Mouse (Mus musculus) adipocyte (in vitro differentiated cells): ENCODE results near the gene Ace.
"Not testable (repeated sequence)": the region's sequence is repeated elsewhere in the genome, so short reads cannot be mapped to it uniquely, and the experiment has no call there.

Experiments
- DNase-seq: peaks from one replicate; pipeline ENCODE4 v3.0.0-alpha.2; 2016; ENCODE audit warnings: low spot score

The Ace gene

DNA sequence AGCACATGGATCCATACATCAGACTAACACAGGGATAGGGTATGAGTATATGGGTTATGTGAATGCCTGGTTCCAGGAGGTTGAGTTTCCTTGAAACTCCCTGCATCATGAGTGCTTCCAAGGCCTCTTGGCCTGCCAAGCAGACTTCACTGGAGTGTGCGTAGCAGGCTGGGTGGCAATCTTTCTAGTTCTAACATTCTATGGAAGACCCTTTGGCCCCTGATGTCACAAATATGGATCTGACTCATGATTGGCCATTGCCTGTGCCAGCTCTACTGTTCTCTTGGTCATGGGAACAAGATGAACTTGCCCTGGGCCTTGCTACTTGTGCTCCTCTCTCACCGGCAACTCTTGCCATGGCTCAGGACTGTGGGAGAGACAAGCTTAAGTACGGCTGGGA lies 26.6 kb downstream of the Ace start, which contains the start of gene Ace3:
Ace3 (plus strand) TSS at position 301 of the 400 bp plus-strand sequence.
- no peak for DNase-seq

GRCm38 (mm10) chr11:106000062-106000461 lies 32.3 kb downstream of the Ace start:
- DNase-seq: no peak

DNA sequence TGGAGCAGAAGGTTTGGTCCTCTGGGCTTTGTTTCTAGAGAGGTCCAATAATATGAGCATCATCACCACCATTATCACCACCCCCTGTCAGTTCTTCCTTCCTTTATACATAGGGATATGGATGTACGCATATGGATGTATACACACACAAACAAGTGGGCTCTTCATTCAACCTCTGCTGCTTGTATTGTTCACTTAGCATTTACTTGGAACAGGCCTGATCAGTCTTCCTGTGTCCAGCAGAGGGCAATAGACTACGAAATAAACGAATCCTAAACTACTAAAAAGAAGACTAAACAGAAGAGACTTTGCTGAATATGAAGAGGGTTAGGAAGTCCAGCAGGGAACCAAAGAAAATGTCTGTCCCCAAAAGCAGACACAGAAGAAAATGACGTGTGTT lies 34.0 kb downstream of the Ace start:
- peak; percentile 71 for DNase-seq

GRCm38 (mm10) chr11:106004576-106004975 lies 36.8 kb downstream of the Ace start:
- peak; percentile 55 for DNase-seq

DNA sequence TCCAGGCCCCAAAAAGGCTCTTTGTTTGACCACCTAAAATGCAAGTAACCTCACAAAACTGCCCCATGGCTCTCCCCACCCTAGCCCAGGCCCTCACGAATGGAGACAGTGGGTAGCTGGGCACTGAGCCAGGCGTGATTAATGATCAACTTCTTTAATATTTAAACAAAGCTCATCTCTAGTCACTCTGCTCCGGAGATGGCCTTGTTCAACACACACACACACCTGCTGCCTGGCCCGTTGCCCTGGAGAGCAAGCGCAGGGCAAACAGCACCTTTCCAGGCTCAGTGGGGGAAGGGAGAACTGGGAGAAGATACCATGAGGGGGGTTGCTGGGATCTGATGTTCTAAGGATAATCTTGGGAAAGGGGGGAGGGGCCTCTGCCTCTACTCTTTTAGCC lies 38.2 kb downstream of the Ace start:
- DNase-seq: no peak

DNA sequence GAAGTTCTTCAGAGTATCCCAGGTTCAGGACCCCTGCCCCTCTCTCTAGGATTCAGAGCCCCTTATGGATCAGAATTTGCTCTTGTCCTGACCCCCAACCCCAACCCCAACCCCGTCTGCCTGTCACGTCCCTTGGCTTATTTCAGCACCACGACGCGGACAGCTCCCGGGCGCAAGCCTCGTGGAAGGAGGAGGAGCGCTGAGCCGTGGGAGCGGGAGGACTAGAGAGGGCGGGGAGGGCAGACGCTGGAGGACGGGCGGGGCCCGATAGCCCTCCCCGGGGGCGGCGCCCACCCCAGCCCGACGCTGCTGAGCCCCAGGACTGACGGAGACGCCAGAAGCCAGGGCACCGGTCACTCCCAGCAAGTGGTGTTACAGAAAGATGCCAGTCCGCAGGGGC lies 40.1 kb downstream of the Ace start, which contains the start of gene Kcnh6:
Kcnh6 (plus strand) TSS at position 304 of the 400 bp plus-strand sequence.
- DNase-seq: peak; percentile 80

DNA sequence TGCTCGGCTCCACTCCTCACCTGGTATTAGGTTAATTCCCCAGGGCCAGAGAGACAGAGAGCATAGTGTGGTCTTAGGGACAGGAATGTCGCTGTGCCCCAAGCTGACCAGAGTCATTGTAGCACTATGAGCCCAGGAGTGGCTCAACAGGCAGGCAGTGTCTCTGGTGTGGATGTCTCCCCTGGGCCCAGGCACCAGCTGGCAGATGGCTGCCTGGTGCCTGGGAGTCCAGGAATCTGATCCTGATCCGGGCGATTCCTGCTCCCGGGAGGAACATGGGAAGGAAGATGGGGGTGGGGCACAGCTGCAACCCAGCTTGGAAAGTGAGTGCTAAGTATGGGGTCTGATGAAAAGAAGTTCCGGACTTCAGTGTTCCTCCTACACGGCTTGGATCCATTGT lies 45.0 kb downstream of the Ace start:
- no peak for DNase-seq

- peak; percentile 86 for DNase-seq
Observed at GRCm38 (mm10) chr11:106013556-106014225, 45.9 kb downstream of the Ace start.

DNA sequence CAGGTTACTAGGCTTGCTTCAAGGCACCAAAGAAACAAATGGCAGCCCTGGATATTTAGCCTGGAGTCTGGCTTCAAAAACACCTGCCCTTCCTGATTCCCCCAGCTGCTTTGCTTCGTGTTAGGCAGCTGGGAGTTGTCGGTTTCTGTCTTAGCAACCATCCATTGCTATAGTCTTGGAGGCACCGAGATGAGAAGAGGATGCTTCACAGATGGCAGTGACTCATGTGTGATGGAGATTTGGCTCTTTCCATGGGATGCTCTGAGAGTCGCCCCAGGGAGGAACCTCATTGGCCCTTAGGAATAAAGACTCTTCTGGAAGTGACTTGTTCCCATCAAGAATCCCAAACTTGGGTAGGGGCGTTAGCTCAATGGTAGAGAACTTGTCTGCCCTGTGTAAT lies 48.7 kb downstream of the Ace start:
- DNase-seq: no peak

DNA sequence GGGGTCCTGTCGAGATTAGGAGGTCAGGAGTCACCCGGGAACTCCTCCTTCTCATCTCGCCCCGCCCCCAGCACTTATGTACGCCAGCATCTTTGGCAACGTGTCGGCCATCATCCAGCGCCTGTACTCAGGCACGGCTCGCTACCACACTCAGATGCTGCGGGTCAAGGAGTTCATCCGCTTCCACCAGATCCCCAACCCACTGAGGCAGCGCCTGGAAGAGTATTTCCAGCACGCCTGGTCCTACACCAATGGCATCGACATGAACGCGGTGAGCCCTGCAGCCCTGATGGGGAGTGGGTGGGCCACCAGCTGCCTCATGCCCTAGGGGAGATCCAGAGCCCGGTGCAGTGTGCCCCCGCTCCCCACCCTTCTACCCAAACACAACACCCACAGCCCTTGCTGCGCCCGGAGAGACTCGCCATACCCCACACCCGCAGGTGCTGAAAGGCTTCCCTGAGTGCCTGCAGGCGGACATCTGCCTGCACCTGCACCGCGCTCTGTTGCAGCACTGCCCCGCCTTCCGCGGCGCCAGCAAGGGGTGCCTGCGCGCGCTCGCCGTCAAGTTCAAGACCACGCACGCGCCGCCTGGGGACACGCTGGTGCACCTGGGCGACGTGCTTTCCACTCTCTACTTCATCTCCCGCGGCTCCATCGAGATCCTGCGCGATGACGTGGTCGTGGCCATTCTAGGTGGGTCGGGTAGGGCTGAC lies 52.5 kb downstream of the Ace start:
- DNase-seq: no peak

DNA sequence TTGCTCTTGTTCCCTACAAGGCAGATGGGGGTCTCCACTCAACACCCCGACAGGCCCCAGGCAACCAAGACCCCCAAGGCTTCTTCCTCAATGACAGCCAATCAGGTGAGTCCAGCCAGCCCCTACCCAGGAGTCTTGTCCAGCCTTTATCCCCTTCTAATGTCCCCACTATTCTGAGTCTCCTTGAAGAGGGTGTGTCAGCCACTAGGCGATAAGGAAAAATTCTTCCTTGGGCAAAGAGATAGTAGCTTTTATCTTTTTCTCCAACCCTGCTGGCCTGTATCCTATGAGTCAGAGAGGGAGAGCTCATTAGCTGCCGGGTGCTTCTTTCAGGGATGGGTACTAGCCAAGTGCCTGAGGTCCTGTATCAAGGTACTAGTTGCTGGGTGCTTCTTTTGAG lies 58.0 kb downstream of the Ace start:
- no peak for DNase-seq

- peak; percentile 63 for DNase-seq
Observed at GRCm38 (mm10) chr11:106026465-106027151, 58.9 kb downstream of the Ace start.

GRCm38 (mm10) chr11:106027607-106028006 lies 59.9 kb downstream of the Ace start:
- no peak for DNase-seq

DNA sequence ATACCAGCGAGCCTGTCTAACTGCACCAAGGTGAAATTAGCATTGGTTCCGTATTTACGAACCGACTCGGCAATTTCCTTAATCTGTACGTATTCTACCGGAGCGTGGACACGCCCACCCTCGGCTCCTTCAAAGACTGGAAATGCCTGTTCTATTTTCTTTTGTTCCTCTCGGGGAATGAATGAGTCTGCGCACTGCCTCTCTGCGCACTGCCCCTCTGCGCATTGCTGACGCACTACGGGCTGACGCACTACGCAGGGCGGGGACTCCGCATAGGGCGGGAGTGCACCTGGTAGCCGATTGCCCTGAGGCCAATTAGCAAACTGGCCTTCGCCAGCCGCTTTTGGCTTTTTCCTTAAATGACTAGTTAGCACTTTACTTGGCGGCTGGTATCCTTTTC lies 64.3 kb downstream of the Ace start:
- not testable (repeated sequence) for DNase-seq

- DNase-seq: no peak
Observed at GRCm38 (mm10) chr11:106033491-106033919, 65.8 kb downstream of the Ace start.

DNA sequence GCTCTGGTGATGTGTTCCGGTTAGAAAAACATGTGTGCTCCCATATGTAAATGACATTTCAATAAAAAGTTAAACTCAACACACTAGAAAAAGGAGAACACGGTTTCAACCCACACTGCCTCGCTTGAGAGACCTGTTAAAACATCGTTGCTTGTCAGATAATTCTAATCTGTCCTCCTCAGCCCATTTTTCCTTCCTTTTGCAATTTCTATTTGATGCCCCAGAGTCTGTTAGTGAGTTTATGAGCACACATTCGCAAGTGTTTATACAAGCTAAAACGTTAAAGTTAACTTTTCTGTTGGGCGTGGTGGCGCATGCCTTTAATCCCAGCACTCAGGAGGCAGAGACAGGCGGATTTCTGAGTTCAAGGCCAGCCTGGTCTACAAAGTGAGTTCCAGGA lies 67.2 kb downstream of the Ace start:
- no peak for DNase-seq

DNA sequence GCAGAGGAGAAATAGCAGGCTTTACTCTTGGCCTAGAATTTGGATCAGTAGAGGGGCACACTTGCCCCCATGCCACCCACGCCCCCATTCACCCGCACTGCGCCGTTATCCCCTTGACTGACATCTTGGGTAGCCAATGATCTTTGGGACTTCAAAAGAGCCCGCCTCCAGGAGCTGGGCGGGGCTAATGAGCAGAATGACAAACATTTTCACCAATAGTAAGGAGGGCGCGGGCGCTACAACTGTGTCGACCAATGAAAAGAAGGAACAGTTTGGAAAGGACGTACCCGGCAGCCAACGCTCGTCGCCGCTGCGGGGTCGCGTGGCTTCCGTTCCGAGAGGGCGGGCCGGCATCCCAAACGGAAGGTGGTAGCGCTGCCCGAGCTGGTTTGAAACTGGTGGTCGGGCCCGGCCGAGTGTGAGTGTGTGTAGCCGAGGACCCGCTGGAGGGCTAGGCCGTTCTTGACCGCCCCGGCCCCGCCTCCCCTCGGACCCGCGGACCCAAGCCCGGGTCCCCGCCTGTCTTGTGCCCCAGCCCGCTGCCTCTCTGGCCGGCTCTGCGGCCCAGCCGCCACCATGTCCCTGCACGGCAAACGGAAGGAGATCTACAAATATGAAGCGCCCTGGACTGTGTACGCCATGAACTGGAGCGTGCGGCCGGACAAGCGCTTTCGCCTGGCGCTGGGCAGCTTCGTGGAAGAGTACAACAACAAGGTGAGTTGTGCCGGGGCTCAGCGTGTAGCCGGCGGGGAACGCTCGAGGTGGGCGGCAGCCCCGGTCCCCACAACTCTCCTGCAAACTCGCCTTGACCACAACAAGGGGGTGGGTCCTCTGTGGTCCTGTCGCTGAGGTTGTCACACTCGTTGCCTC lies 69.0 kb downstream of the Ace start, which contains the start of gene Dcaf7:
Dcaf7 (plus strand) TSS at position 325 of the 870 bp plus-strand sequence.
- DNase-seq: peak; percentile 98

DNA sequence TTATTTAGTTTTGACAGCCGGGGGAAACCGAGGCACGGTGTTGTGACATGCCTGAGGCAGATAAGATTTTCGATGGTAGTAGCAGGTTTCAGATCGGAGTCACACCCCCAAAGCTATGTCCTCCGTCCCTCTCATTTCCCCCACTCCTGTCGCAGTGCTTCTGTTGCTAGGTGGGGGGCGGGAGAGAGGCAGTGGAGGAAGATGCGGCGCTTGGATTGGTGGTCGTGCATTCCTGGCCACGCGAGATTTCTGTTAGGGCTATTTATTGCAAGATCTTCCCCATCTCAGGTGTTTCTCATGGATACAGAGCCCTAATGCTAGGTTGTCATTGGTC lies 69.6 kb downstream of the Ace start:
- no peak for DNase-seq
